Mouse (Mus musculus): ENCODE results near the gene Pla2r1.

Gene Pla2r1

DNA sequence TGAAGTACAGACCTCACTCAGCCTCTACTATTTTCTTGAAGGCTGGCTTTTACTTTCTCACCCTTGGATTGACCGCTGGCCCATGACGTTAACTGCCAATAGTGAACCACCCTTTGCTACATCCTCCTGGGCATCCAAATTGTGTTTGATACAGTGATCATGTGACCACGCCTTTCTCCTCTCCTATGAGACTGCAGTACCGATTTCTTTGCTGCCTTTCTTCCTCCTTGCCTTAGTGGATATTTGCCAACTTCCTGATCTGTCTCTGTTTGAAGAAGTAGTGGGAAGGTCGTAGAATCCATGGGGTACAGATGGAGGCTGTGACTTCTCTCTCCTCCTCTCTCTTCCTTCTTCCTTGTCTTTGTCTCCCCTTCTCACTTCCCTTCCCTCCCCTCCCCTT is 147.7 kb downstream of the Pla2r1 start:
- DNase-seq (ENCODE audit: low spot score), result peak; percentile 10

DNA sequence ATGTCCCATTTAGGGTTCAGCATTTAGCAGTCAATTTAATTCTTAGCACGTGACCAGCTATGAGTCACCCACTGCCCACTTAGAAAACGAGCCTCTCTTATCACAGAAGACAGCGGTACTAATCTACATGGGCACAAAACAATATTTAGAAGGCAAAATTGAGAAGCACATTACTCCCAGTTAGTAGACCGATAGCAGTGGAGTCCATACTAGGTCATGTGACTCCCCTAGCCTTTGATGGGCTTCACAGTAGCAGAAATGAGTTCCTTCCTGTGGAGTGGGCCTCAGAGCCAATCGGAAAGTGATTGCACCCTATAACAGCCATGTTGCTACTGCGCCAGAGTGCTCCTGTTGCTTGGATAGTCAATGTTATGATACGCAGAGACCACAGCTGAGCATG is 148.3 kb downstream of the Pla2r1 start:
- DNase-seq (ENCODE audit: low spot score), result no peak

GRCm38 (mm10) chr2:60401694-60402093 is 151.4 kb downstream of the Pla2r1 start:
- DNase-seq (ENCODE audit: low spot score), result no peak

- no peak for DNase-seq (ENCODE audit: low spot score)
Observed at GRCm38 (mm10) chr2:60393786-60394185, 159.3 kb downstream of the Pla2r1 start.

GRCm38 (mm10) chr2:60392286-60392685 is 160.8 kb downstream of the Pla2r1 start:
- no peak for DNase-seq (ENCODE audit: low spot score)

- no peak for DNase-seq (ENCODE audit: low spot score)
Observed at GRCm38 (mm10) chr2:60387363-60387762, 165.7 kb downstream of the Pla2r1 start.

DNA sequence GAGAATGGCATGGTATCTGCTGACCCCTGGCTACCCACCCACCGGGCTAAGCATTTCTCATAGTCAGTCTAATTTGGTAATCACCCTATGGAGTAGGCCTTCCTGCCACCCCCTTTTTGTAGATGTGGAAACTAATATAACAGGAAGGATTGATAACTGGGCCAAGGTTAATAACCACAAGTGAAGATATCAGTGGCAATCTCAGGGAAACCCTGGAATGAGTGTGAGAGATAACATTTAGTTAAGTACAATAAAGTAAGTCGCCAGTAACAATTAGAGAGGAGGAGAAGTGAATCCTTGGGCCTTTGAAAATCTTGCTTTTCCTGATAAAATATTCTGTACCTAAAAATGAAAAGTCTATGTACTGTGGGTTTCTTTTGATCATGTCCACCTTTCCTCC is 166.3 kb downstream of the Pla2r1 start:
- DNase-seq (ENCODE audit: low spot score), result no peak

DNA sequence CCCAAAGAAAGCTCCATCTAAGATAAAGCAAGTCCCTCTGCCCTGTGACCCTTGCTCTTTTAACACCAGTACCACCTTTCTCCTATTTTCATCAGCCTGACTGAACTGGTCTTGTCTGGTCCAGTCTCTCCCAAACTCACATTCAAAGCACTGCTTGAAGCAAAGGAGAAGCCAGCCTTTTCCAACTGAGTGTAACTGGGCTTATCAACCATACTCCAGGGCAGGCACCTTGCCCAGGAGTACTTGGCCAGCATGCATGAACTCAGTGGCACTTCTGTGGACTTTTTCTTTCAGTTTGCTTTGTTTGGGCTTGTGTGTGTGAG is 168.4 kb downstream of the Pla2r1 start:
- peak; percentile 77 for DNase-seq (ENCODE audit: low spot score)

DNA sequence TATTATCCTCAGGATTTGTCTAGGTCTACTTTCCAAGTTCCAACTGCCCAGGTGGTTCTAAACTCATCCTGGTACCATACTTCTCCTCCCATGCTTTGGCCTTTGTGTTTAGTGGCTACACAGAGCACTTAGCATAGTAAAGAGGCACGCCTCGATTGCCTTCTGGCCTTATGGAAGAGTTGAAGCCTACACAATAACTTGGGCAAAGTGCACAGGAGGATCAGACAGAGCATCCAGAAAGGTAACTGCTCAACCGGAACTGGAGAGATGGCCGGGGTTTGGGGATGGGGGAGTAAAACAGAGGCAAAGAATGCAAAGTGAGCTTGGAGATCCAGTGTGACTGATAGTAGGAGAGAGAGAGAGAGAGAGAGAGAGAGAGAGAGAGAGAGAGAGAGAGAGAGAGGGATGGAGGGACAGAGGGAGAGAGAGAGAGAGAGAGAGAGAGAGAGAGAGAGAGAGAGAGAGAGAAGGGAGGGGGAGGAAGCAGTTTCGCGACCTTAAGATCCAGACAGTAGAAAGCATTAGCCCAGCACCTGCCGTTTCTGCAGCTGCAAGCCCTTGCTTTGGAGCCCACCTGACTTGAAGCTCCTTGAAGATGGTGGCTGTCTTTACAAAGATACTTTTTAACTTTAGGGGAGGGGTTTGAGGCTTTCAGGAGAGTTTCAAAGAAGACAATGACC is 168.9 kb downstream of the Pla2r1 start:
- no peak for DNase-seq (ENCODE audit: low spot score)

DNA sequence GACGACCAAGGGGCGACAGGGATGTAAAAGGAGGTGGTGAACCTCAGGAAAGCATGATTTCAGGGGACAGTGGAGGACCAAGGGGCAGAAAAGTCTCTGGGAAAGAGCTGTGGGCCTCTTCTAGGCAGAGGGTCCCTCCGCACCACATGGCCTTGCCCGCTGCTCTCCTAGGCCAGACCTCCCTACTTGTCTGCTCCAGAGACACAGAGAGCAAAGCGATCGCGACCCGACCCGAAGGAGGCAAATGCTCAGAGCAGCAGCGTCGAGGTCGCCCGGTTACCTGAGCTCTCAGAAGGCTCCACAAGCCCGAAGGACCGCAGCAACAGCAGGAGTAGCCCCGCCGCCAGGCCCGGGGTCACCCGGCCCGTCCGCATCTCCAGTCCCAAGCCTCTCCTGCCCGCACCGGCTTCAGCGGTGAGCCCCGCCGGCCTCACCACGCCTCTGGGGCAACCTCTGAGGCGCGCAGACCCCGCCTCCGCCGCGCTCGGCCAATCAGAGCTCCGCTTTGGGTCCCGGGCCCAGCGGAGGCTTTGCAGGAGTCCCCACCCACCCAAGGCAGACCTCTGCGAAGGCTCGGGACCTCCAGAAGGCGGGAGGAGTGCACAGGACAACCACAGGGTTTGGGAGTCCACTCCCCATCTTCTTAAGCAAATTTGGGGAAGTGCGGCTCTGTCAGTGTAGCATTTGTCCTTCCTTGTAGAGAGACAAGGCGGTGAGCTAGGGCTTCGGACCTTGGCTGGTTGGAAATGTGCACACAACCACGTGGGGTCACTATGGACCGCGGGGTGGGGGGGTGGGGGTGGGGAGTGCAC is 170.0 kb downstream of the Pla2r1 start, which contains the start of gene Ly75:
TSS of gene Ly75 (minus strand) at position 446 of the 812 bp plus-strand sequence.
- peak; percentile 92 for DNase-seq (ENCODE audit: low spot score)

DNA sequence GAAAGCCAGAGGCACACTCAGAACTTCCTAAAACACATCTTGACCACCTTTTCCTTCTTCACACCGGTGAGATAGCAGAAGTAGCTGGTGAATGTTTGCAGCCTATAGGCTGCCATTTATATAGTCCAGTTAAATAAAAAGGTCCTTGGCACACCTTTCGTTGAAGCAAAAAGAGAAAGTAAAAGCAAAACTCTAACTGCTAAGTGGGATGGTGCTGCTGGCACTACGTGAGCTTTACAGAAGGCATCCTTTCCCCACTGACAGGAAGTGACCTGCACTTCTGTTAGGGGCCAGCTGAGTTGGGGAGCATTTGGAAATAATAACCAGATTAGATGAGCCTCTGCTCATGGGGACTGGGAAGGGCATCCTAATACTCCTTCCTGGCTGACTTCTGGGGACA is 170.8 kb downstream of the Pla2r1 start:
- no peak for DNase-seq (ENCODE audit: low spot score)

GRCm38 (mm10) chr2:60377260-60377659 is 175.8 kb downstream of the Pla2r1 start:
- no peak for DNase-seq (ENCODE audit: low spot score)

DNA sequence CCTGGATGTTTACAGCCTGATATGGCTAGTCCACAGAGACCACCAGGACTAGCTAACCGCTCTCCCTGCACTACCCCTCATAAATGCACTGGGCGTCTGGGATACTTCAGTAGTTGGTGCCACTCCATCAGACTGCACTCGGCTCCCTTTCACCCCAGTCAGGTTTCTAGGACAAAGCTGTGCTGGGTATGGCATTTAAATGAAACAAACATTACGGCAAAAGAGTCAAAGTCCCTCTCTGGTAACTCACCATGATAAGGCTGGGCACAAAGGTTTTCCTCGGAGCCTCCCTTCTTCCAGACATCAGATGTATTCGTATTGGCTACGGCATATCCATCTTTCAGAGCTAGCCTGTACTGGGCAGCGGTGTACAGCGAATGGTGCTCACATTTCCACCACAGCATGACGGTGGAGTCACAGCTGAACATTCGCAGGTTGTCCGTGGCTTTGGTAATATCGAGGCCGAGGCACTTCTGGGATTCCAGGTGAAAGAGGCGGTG is 177.4 kb downstream of the Pla2r1 start:
- DNase-seq (ENCODE audit: low spot score), result no peak

DNA sequence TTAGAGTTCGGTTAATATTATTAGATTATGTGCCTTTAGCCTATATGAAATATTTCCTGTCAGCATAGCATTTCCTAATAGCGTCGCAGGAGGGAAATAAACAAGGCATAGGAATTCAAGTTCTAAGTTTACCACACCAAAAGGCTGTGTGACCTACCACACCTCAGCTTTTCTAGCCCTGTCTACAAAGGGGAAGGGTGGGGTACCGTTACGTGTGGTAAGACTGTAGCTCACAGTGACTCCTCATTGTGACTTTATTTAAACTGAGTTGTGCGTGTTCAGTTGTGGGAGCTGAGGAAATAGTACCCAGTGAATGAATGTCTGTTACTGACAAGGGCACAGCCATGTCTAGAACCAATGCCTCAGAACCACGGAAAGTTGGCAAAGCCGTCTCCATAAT is 178.0 kb downstream of the Pla2r1 start:
- DNase-seq (ENCODE audit: low spot score), result no peak

- DNase-seq (ENCODE audit: low spot score), result no peak
Observed at GRCm38 (mm10) chr2:60370188-60370587, 182.9 kb downstream of the Pla2r1 start.

GRCm38 (mm10) chr2:60369454-60369853 is 183.7 kb downstream of the Pla2r1 start:
- no peak for DNase-seq (ENCODE audit: low spot score)

DNA sequence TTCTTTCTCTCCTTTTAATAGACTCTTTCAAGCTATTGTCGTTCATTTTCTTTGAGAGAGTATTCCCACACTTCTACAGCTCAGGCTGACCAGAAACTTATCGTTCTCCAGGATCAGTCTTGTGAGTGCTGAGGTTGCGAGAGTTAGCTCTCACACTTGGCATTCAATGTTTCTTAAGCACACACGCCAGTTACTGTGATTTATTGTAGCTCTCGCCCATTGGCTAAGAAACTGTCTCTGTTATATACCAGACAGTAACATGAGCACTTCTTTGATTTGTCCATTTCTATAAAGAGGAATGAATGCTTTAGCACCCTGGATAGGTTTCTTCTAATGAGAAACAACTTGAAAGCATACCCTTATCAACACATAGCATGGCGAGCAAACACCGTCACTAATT is 185.2 kb downstream of the Pla2r1 start:
- no peak for DNase-seq (ENCODE audit: low spot score)

Data from lung, postnatal 25 days (tissue).